41 mouse cellular contexts compared by ENCODE assay signal in genomic region chr13:23892592-23893268, GRCm38 (mm10). TPM values are rescaled to one million over a fixed set of nuclear protein-coding genes. Genes with fewer than 3 reads are reported as not detected.
DNase-seq lines count a peak whose midpoint lies in the region; ATAC-seq lines count a peak whose summit lies in the region.
"Had no signal": no experiment of that assay in that cellular context is flagged by ENCODE, and none has a peak within 500 bp of the region (broad histone marks: within the 10 kb centered on the region; RNA-seq: fewer than 3 reads in every experiment).

No protein-coding gene starts in this region.

- H3K4me1 ChIP-seq in hindbrain, embryonic 12.5 days = peaks cover 9% of the 10 kb centered on the region; the same call in 1 of the 2 replicates
- no peaks in the 10 kb centered on the region; the same call in 1 of the 2 replicates for H3K4me1 ChIP-seq in hindbrain, embryonic 14.5 days (replicated peaks; ENCODE audit: control insufficient read depth, insufficient read depth, low read length)
- H3K4me1 ChIP-seq in midbrain, embryonic 13.5 days (replicated peaks) = peaks cover 9% of the 10 kb centered on the region; the same call in 1 of the 2 replicates
- H3K4me1 ChIP-seq: intestine, embryonic 15.5 days; liver, embryonic 13.5 days had no signal

- no peaks in the 10 kb centered on the region for H3K27me3 ChIP-seq in hindbrain, embryonic 12.5 days
- H3K27me3 ChIP-seq in hindbrain, embryonic 14.5 days (ENCODE audit: control insufficient read depth, insufficient read depth, low read length) = no peaks in the 10 kb centered on the region
- H3K27me3 ChIP-seq in midbrain, embryonic 13.5 days = no peaks in the 10 kb centered on the region
- H3K27me3 ChIP-seq: forebrain, embryonic 13.5 days; intestine, embryonic 15.5 days; liver, embryonic 13.5 days; megakaryocyte, embryonic 14.5 days had no signal

- no peak overlapping the region for H3K27ac ChIP-seq in hindbrain, embryonic 12.5 days
- no peak overlapping the region for H3K27ac ChIP-seq in hindbrain, embryonic 14.5 days
- H3K27ac ChIP-seq in midbrain, embryonic 13.5 days = no peak overlapping the region
- H3K27ac ChIP-seq: forebrain, embryonic 13.5 days; gastrocnemius, adult 2 months; hindbrain, postnatal 0 days; intestine, embryonic 15.5 days; kidney, postnatal 0 days; liver, embryonic 13.5 days; stomach, postnatal 0 days had no signal

- H3K4me3 ChIP-seq in hindbrain, embryonic 12.5 days = no peak overlapping the region
- no peak overlapping the region for H3K4me3 ChIP-seq in hindbrain, embryonic 14.5 days (replicated peaks; ENCODE audit: low read length)
- no peak overlapping the region for H3K4me3 ChIP-seq in midbrain, embryonic 13.5 days (replicated peaks)
- H3K4me3 ChIP-seq: forebrain, embryonic 13.5 days; gastrocnemius, adult 2 months; intestine, embryonic 15.5 days; liver, embryonic 13.5 days; megakaryocyte, embryonic 14.5 days had no signal

- DNase-seq in cerebellum, postnatal 10 days = peak; percentile 24 to 35
- DNase-seq in cerebellum, adult 11 months = no peak
- DNase-seq in hindbrain, embryonic 14.5 days (ENCODE audit: low spot score) = no peak
- DNase-seq in retina, postnatal 1 day = peak; percentile 64
- no peak for DNase-seq in heart, postnatal 4 days
- DNase-seq in layer of hippocampus, adult 9-10 months (ENCODE audit: low spot score) = no peak
- DNase-seq: adrenal gland, adult 8-10 months; cerebellum, adult 9-11 months; gastrocnemius, adult 2 months; gastrocnemius, postnatal 36 days; heart, adult 18-20 months; heart, postnatal 36 days; kidney, adult 8-10 months; kidney, postnatal 4 days; layer of hippocampus, postnatal 36 days; left cerebral cortex, postnatal 4 days; liver, embryonic 13.5 days; lung, adult 18-20 months; lung, postnatal 4 days; right cerebral cortex, adult 18-20 months; spleen, adult 18-20 months; thymus, adult 18-20 months; thymus, postnatal 25 days had no signal

- H3K9ac ChIP-seq in hindbrain, embryonic 12.5 days = no peak overlapping the region
- no peak overlapping the region for H3K9ac ChIP-seq in hindbrain, embryonic 14.5 days
- H3K9ac ChIP-seq in midbrain, embryonic 13.5 days (replicated peaks) = no peak overlapping the region
- H3K9ac ChIP-seq: forebrain, embryonic 13.5 days; intestine, embryonic 15.5 days; liver, embryonic 13.5 days had no signal

- no peaks in the 10 kb centered on the region for H3K36me3 ChIP-seq in hindbrain, embryonic 12.5 days
- H3K36me3 ChIP-seq in hindbrain, embryonic 14.5 days (replicated peaks; ENCODE audit: control insufficient read depth, insufficient read depth) = no peaks in the 10 kb centered on the region
- no peaks in the 10 kb centered on the region for H3K36me3 ChIP-seq in midbrain, embryonic 13.5 days
- H3K36me3 ChIP-seq: G1E; intestine, embryonic 15.5 days; liver, embryonic 13.5 days had no signal

- no peak for ATAC-seq in hindbrain, embryonic 12.5 days (ENCODE audit: low FRiP score)
- ATAC-seq in hindbrain, embryonic 14.5 days (ENCODE audit: low FRiP score) = no peak
- ATAC-seq in midbrain, embryonic 13.5 days = peak; percentile 30; the same call in 1 of the 2 replicates
- ATAC-seq: intestine, embryonic 15.5 days; lung, postnatal 0 days had no signal

- whole genome bisulfite sequencing in hindbrain, embryonic 12.5 days = 22% methylated on average over 9 of the region's 9 CpGs
- WGBS in hindbrain, embryonic 14.5 days = 14% methylated on average over 9 of the region's 9 CpGs
- WGBS in midbrain, embryonic 13.5 days = 9% methylated on average over 9 of the region's 9 CpGs

- no peaks in the 10 kb centered on the region for H3K9me3 ChIP-seq in hindbrain, embryonic 12.5 days (replicated peaks)
- H3K9me3 ChIP-seq in hindbrain, embryonic 14.5 days (ENCODE audit: control insufficient read depth, low read length) = no peaks in the 10 kb centered on the region
- no peaks in the 10 kb centered on the region for H3K9me3 ChIP-seq in midbrain, embryonic 13.5 days
- H3K9me3 ChIP-seq: forebrain, embryonic 13.5 days; G1E; intestine, embryonic 15.5 days; liver, embryonic 13.5 days; megakaryocyte, embryonic 14.5 days had no signal

- H3K4me2 ChIP-seq in hindbrain, embryonic 12.5 days (replicated peaks) = 0 out of 2 replicates have a peak overlapping the region, but pooled peaks have one; percentile 8
- H3K4me2 ChIP-seq in hindbrain, embryonic 14.5 days (replicated peaks) = no peak overlapping the region; the same call in 1 of the 2 replicates
- H3K4me2 ChIP-seq in midbrain, embryonic 13.5 days (replicated peaks) = peak overlapping the region; percentile 21
- H3K4me2 ChIP-seq: forebrain, embryonic 13.5 days; heart, embryonic 11.5 days; intestine, embryonic 15.5 days; liver, embryonic 13.5 days had no signal

RNA-seq across cellular contexts. Expression of gene Slc17a4, which starts 22.1 kb away (rescaled TPM):
- polyA plus RNA-seq in hindbrain, embryonic 12.5 days (2016; fragmentation: Nextera tagmentation; extraction: Ambion mirVana) = 0.09 TPM in 1 of 2 replicates, not detected in the other
- not detected in 2 replicates for polyA plus RNA-seq in hindbrain, embryonic 14.5 days (2014; fragmentation: Nextera tagmentation; extraction: Ambion mirVana)
- polyA plus RNA-seq in midbrain, embryonic 13.5 days (2015; fragmentation: Nextera tagmentation; extraction: Ambion mirVana) = not detected in 2 replicates
- not detected for total RNA-seq in heart, postnatal 4 days (2021)
- total RNA-seq: gastrocnemius, adult 2 months; gastrocnemius, postnatal 36 days; heart, adult 18-20 months; heart, postnatal 36 days; hindbrain, postnatal 0 days; layer of hippocampus, adult 8-10 months; layer of hippocampus, postnatal 36 days; left cerebral cortex, postnatal 4 days had no signal
- polyA plus RNA-seq: cortical plate, adult 2 months; embryonic facial prominence, embryonic 11.5 days; forebrain, embryonic 13.5 days; frontal cortex, adult 2 months; G1E; heart, embryonic 11.5 days; hindbrain, postnatal 0 days; limb, embryonic 14.5 days; lung, postnatal 0 days had no signal

RNA-seq across cellular contexts. Expression of gene Slc17a1, which starts 25.2 kb away (rescaled TPM):
- not detected in 2 replicates for polyA plus RNA-seq in hindbrain, embryonic 12.5 days (2016; fragmentation: Nextera tagmentation; extraction: Ambion mirVana)
- polyA plus RNA-seq in hindbrain, embryonic 14.5 days (2014; fragmentation: Nextera tagmentation; extraction: Ambion mirVana) = not detected in 2 replicates
- 0.08 TPM in 1 of 2 replicates, not detected in the other for polyA plus RNA-seq in midbrain, embryonic 13.5 days (2015; fragmentation: Nextera tagmentation; extraction: Ambion mirVana)
- not detected for total RNA-seq in heart, postnatal 4 days (2021)
- total RNA-seq: adrenal gland, adult 8-10 months; gastrocnemius, adult 2 months; gastrocnemius, postnatal 36 days; heart, adult 18-20 months; heart, postnatal 36 days; hindbrain, postnatal 0 days; layer of hippocampus, adult 8-10 months; layer of hippocampus, postnatal 36 days; left cerebral cortex, postnatal 4 days had no signal
- polyA plus RNA-seq: cortical plate, adult 2 months; embryonic facial prominence, embryonic 11.5 days; forebrain, embryonic 13.5 days; frontal cortex, adult 2 months; G1E; heart, embryonic 11.5 days; heart, embryonic 16.5 days; hindbrain, postnatal 0 days; lung, postnatal 0 days; neural tube, embryonic 11.5 days; stomach, postnatal 0 days had no signal

RNA-seq across cellular contexts. Expression of gene Hist1h2ba, which starts 41.2 kb away (rescaled TPM):
- not detected in 2 replicates for polyA plus RNA-seq in hindbrain, embryonic 12.5 days (2016; fragmentation: Nextera tagmentation; extraction: Ambion mirVana)
- polyA plus RNA-seq in hindbrain, embryonic 14.5 days (2014; fragmentation: Nextera tagmentation; extraction: Ambion mirVana) = not detected in 2 replicates
- polyA plus RNA-seq in midbrain, embryonic 13.5 days (2015; fragmentation: Nextera tagmentation; extraction: Ambion mirVana) = not detected in 2 replicates
- not detected for total RNA-seq in heart, postnatal 4 days (2021)
- total RNA-seq: adrenal gland, adult 8-10 months; G1E; gastrocnemius, adult 2 months; gastrocnemius, postnatal 36 days; heart, adult 18-20 months; heart, postnatal 36 days; hindbrain, postnatal 0 days; layer of hippocampus, adult 8-10 months; layer of hippocampus, postnatal 36 days; left cerebral cortex, postnatal 4 days had no signal
- polyA plus RNA-seq: cortical plate, adult 2 months; embryonic facial prominence, embryonic 11.5 days; forebrain, embryonic 13.5 days; frontal cortex, adult 2 months; G1E; heart, embryonic 11.5 days; heart, embryonic 16.5 days; hindbrain, postnatal 0 days; intestine, embryonic 15.5 days; kidney, postnatal 0 days; limb, embryonic 14.5 days; liver, embryonic 13.5 days; lung, postnatal 0 days; neural tube, embryonic 11.5 days; stomach, postnatal 0 days had no signal

RNA-seq across cellular contexts. Expression of gene Hist1h2aa, which starts 41.5 kb away (rescaled TPM):
- not detected in 2 replicates for polyA plus RNA-seq in hindbrain, embryonic 12.5 days (2016; fragmentation: Nextera tagmentation; extraction: Ambion mirVana)
- polyA plus RNA-seq in hindbrain, embryonic 14.5 days (2014; fragmentation: Nextera tagmentation; extraction: Ambion mirVana) = not detected in 2 replicates
- polyA plus RNA-seq in midbrain, embryonic 13.5 days (2015; fragmentation: Nextera tagmentation; extraction: Ambion mirVana) = not detected in 2 replicates
- not detected for total RNA-seq in heart, postnatal 4 days (2021)
- total RNA-seq: adrenal gland, adult 8-10 months; G1E; gastrocnemius, adult 2 months; gastrocnemius, postnatal 36 days; heart, adult 18-20 months; heart, postnatal 36 days; hindbrain, postnatal 0 days; layer of hippocampus, adult 8-10 months; layer of hippocampus, postnatal 36 days; left cerebral cortex, postnatal 4 days had no signal
- polyA plus RNA-seq: cortical plate, adult 2 months; embryonic facial prominence, embryonic 11.5 days; forebrain, embryonic 13.5 days; frontal cortex, adult 2 months; G1E; heart, embryonic 11.5 days; heart, embryonic 16.5 days; hindbrain, postnatal 0 days; intestine, embryonic 15.5 days; kidney, postnatal 0 days; limb, embryonic 14.5 days; liver, embryonic 13.5 days; lung, postnatal 0 days; neural tube, embryonic 11.5 days; stomach, postnatal 0 days had no signal

RNA-seq across cellular contexts. Expression of gene Slc17a3, which starts 53.5 kb away (rescaled TPM):
- not detected in 2 replicates for polyA plus RNA-seq in hindbrain, embryonic 12.5 days (2016; fragmentation: Nextera tagmentation; extraction: Ambion mirVana)
- not detected in 2 replicates for polyA plus RNA-seq in hindbrain, embryonic 14.5 days (2014; fragmentation: Nextera tagmentation; extraction: Ambion mirVana)
- not detected in 2 replicates for polyA plus RNA-seq in midbrain, embryonic 13.5 days (2015; fragmentation: Nextera tagmentation; extraction: Ambion mirVana)
- total RNA-seq in heart, postnatal 4 days (2021) = not detected
- total RNA-seq: gastrocnemius, adult 2 months; gastrocnemius, postnatal 36 days; heart, adult 18-20 months; heart, postnatal 36 days; hindbrain, postnatal 0 days; layer of hippocampus, adult 8-10 months; layer of hippocampus, postnatal 36 days had no signal
- polyA plus RNA-seq: cortical plate, adult 2 months; embryonic facial prominence, embryonic 11.5 days; forebrain, embryonic 13.5 days; frontal cortex, adult 2 months; G1E; heart, embryonic 11.5 days; heart, embryonic 16.5 days; hindbrain, postnatal 0 days; lung, postnatal 0 days; neural tube, embryonic 11.5 days; stomach, postnatal 0 days had no signal

Comparison
In these comparisons a context has a peak if more than half of its experiments do, and no peak if none do; other contexts are left out.
1. DNase-seq: peak in cerebellum, postnatal 10 days (2 of 2) and retina, postnatal 1 day (single experiment); none in cerebellum, adult 11 months (single experiment), hindbrain, embryonic 14.5 days (single experiment), heart, postnatal 4 days (single experiment) and layer of hippocampus, adult 9-10 months (single experiment).